Mouse (Mus musculus): ENCODE measurements around the gene Abcf3.

- TF ChIP-seq CTCF (conservative IDR thresholded peaks at IDR 0.05; ENCODE audit: insufficient read depth, insufficient read length, low read depth, low read length) (no peak), POLR2A (IDR thresholded peaks at IDR 0.05; ENCODE audit: low read depth, low read length) (no peak)
Measured at GRCm38 (mm10) chr16:20511277-20511847, 37.0 kb upstream of the Abcf3 start.

Measured in kidney, adult 2 months (tissue).